Mouse (Mus musculus): ENCODE data around the gene Zfyve21.

- no peak for TF ChIP-seq CTCF (IDR thresholded peaks at IDR 0.05; ENCODE audit: insufficient read depth, low read depth, low read length)
- no peak for TF ChIP-seq POLR2A (IDR thresholded peaks at IDR 0.05; ENCODE audit: insufficient read depth, low read depth, low read length)
These were observed 39.1 kb downstream of the Zfyve21 start for GRCm38 (mm10) chr12:111853011-111853436.
